Mouse (Mus musculus): Measurements from ENCODE around the gene Tnrc18. TPM values are rescaled to one million over a fixed set of nuclear protein-coding genes. Genes with fewer than 3 reads are reported as not detected.

The Tnrc18 gene
- polyA plus RNA-seq, 1 experiment from 2014 or later, result 18.2 TPM

DNA sequence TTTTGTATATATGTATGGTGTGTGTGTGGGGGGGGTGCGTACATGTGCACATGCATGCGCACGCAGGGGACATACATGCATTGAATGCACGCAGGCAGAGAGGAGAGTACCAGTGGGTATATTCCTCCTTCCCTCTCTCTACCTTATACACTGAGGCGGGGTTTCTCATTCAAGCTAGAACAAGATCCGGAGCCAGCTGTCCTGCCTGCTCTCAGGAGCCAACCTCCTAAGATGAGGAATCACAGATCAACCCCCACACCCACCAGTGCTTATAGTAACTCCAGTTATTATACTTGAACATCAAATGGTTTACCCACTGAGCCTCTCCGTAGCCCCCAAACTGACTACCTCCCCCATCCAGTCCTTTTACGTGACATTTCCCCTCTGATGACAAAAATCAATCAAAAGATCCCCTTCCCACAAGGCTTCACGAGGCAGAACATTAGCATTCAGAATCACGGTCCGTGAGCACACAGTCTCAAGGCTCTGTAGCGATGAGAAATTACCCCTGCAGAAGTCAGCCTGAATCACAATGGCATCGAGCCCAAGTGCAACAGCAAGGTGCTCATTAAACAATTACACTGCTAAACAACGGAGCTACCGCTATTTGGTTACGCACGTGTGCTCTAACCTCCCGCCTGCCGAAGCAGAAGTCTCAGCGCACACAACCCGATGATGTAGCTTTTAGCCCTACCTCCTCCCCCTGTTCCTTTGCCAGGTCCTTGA, 55.2 kb downstream of the Tnrc18 start:
- ATAC-seq (ENCODE audit: low read depth), result no peak
- Histone ChIP-seq H3K4me1 (replicated peaks; ENCODE audit: control insufficient read depth, insufficient read depth, low read length) (no peaks in the 10 kb centered on the region), H3K9ac (ENCODE audit: low read length) (no peak overlapping the region), H3K4me2 (ENCODE audit: low read depth, low read length) (no peak overlapping the region), H3K4me3 (ENCODE audit: low read length) (no peak overlapping the region), H3K9me3 (ENCODE audit: control insufficient read depth, low read length) (no peaks in the 10 kb centered on the region), H3K27ac (ENCODE audit: low read length) (no peak overlapping the region), H3K27me3 (ENCODE audit: control insufficient read depth, insufficient read depth, low read depth, low read length) (no peaks in the 10 kb centered on the region), H3K36me3 (ENCODE audit: control insufficient read depth, insufficient read depth, low read length) (peaks cover 62% of the 10 kb centered on the region)
- 90% methylated on average over 21 of the region's 21 CpGs for WGBS

DNA sequence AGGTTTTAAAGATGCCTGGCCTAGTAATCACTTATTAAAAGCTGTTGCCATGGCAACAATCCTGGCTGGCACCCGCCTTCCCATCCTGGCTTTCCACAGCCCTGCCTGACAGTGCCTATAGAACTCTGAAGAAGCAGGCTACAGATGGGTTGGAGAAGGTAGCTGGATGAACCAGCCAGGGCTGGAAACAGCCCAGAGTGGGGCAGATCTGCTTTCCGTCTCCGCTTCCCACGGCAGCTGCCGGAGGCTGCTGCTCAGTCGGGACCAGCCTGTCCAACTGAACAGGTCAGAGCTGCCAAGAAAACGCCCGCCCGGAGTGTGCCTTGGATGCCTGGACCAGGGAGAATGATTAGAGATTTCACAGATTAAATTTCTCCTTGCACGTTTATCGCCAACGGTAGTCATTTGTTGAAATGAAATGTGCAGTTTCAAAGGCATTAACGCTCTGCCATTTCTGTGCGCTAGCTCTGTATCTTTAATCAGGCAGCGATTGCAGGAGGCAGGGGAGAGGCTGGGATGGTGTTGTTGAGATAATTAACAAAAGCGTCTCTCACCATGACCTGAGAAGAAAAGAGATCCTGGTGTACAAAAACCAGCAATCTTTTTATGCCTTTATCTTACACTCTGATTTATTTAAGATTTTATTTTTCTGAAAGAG, 56.0 kb downstream of the Tnrc18 start:
- Histone ChIP-seq H3K4me2 (ENCODE audit: low read depth, low read length) (no peak overlapping the region), H3K27me3 (ENCODE audit: control insufficient read depth, insufficient read depth, low read depth, low read length) (no peaks in the 10 kb centered on the region), H3K9ac (ENCODE audit: low read length) (no peak overlapping the region), H3K9me3 (ENCODE audit: control insufficient read depth, low read length) (no peaks in the 10 kb centered on the region), H3K36me3 (ENCODE audit: control insufficient read depth, insufficient read depth, low read length) (peaks cover 69% of the 10 kb centered on the region), H3K27ac (ENCODE audit: low read length) (no peak overlapping the region), H3K4me1 (replicated peaks; ENCODE audit: control insufficient read depth, insufficient read depth, low read length) (no peaks in the 10 kb centered on the region), H3K4me3 (ENCODE audit: low read length) (no peak overlapping the region)
- no peak for ATAC-seq (ENCODE audit: low read depth)
- 89% methylated on average over 16 of the region's 16 CpGs for WGBS

DNA sequence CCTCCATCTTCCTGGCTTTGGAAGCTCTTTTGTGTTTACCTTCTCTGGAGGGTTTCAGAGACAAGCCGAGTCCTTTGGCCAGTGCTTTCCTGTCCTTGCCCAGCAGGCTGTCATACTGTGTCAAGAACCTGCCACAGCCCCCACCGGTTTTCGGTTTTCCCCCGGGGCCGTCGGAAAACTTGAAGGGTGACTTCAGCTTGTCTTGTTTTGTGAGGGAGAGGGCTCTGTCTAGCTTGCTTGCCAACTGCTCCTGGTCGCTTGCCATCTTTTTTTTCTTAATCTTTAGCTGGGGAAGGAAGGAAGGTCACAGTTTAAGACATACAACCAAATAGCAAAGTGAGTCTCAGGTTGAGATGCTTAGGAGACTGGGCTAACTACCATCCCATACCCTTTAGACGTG, 57.7 kb downstream of the Tnrc18 start:
- Histone ChIP-seq H3K27me3 (ENCODE audit: control insufficient read depth, insufficient read depth, low read depth, low read length) (no peaks in the 10 kb centered on the region), H3K4me1 (replicated peaks; ENCODE audit: control insufficient read depth, insufficient read depth, low read length) (no peaks in the 10 kb centered on the region), H3K27ac (ENCODE audit: low read length) (no peak overlapping the region), H3K4me3 (ENCODE audit: low read length) (no peak overlapping the region), H3K4me2 (ENCODE audit: low read depth, low read length) (no peak overlapping the region), H3K36me3 (ENCODE audit: control insufficient read depth, insufficient read depth, low read length) (peaks cover 61% of the 10 kb centered on the region), H3K9ac (ENCODE audit: low read length) (no peak overlapping the region), H3K9me3 (ENCODE audit: control insufficient read depth, low read length) (no peaks in the 10 kb centered on the region)
- WGBS, result 84% methylated on average over 8 of the region's 8 CpGs
- ATAC-seq (ENCODE audit: low read depth), result no peak

DNA sequence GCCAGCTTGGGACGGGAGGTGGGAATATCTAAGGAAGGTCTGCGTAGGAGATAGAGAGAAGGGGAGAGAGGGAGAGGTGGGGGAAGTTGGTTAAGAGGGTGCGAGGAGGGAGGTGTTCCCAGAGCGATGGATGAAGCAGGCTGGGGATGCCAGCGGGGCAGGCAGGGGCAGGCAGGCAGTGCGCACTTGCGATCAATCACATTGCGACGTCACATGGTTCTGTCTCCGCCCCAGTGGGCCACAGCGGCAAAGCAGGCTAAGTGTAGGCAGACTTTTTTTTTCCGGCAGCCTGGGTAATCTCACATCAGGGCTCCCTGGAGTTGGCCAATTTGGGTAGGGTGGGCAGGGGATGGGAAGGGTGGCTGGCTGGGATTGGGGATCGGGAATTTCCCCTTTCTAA, 65.2 kb downstream of the Tnrc18 start:
- H3K4me1 ChIP-seq (replicated peaks; ENCODE audit: control insufficient read depth, insufficient read depth, low read length), result no peaks in the 10 kb centered on the region
- no peaks in the 10 kb centered on the region for H3K9me3 ChIP-seq (ENCODE audit: control insufficient read depth, low read length)
- H3K9ac ChIP-seq (ENCODE audit: low read length), result no peak overlapping the region
- H3K27me3 ChIP-seq (ENCODE audit: control insufficient read depth, insufficient read depth, low read depth, low read length), result no peaks in the 10 kb centered on the region
- H3K36me3 ChIP-seq (ENCODE audit: control insufficient read depth, insufficient read depth, low read length), result peaks cover 35% of the 10 kb centered on the region
- no peak overlapping the region for H3K4me3 ChIP-seq (ENCODE audit: low read length)
- no peak overlapping the region for H3K27ac ChIP-seq (ENCODE audit: low read length)
- no peak overlapping the region for H3K4me2 ChIP-seq (ENCODE audit: low read depth, low read length)
- WGBS, result 63% methylated on average over 13 of the region's 13 CpGs
- no peak for ATAC-seq (ENCODE audit: low read depth)

DNA sequence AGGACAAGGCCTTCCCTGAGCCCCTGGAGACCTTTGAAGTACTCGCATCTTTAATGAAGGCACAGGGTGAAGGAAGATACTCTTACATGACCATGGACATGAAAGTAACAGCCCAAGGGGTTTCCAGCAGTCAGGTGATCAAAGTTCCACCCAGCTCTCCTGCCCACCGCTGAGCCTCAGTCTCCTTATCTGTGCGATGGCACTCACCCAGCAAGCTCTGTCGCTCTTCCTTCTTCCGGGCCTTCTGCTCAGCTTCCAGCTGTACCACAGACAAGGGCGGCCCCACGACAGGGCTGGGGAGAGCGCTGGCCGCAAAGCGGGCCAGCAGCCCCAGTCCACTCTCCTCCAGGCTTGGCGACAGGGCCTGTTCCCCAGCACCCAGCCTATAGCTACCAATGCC, 67.3 kb downstream of the Tnrc18 start:
- no peak for ATAC-seq (ENCODE audit: low read depth)
- Histone ChIP-seq H3K4me1 (replicated peaks; ENCODE audit: control insufficient read depth, insufficient read depth, low read length) (no peaks in the 10 kb centered on the region), H3K27me3 (ENCODE audit: control insufficient read depth, insufficient read depth, low read depth, low read length) (no peaks in the 10 kb centered on the region), H3K27ac (ENCODE audit: low read length) (no peak overlapping the region), H3K9ac (ENCODE audit: low read length) (no peak overlapping the region), H3K9me3 (ENCODE audit: control insufficient read depth, low read length) (no peaks in the 10 kb centered on the region), H3K4me3 (ENCODE audit: low read length) (no peak overlapping the region), H3K36me3 (ENCODE audit: control insufficient read depth, insufficient read depth, low read length) (peaks cover 30% of the 10 kb centered on the region), H3K4me2 (ENCODE audit: low read depth, low read length) (no peak overlapping the region)
- 85% methylated on average over 11 of the region's 11 CpGs for WGBS

DNA sequence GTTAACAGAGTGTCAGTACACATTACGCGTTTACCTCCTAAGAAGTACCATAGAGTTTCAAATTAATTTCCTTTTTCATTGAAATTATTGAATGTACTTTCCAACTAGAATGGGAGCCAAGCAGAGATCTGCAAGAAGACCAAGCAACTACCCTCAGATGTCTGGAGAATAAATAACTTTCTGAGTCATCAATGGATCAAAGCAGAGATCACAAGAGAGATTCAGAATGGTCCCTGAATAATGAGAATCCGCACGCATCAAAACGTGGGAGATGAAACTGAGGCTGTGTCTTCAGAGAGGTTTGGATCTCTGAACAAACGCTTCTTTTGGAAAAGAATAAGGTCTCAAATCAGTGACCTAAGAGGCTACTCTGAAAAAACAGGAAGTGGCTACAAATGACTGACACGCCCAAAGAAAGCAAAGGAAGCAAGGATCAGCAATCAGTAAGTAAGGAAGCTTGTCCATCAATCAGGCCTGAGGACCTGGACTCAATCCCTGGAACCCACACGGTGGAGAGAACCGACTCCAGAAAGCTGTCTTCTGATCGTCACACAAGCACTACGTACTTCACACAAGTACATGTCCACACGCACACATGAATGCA, 70.3 kb downstream of the Tnrc18 start:
- no peaks in the 10 kb centered on the region for H3K9me3 ChIP-seq (ENCODE audit: control insufficient read depth, low read length)
- 77% methylated on average over 12 of the region's 12 CpGs for WGBS
- no peak overlapping the region for H3K4me2 ChIP-seq (ENCODE audit: low read depth, low read length)
- H3K9ac ChIP-seq (ENCODE audit: low read length), result no peak overlapping the region
- H3K36me3 ChIP-seq (ENCODE audit: control insufficient read depth, insufficient read depth, low read length), result peaks cover 52% of the 10 kb centered on the region
- no peak overlapping the region for H3K27ac ChIP-seq (ENCODE audit: low read length)
- ATAC-seq (ENCODE audit: low read depth), result no peak
- no peak overlapping the region for H3K4me3 ChIP-seq (ENCODE audit: low read length)
- H3K4me1 ChIP-seq (replicated peaks; ENCODE audit: control insufficient read depth, insufficient read depth, low read length), result no peaks in the 10 kb centered on the region
- no peaks in the 10 kb centered on the region for H3K27me3 ChIP-seq (ENCODE audit: control insufficient read depth, insufficient read depth, low read depth, low read length)

DNA sequence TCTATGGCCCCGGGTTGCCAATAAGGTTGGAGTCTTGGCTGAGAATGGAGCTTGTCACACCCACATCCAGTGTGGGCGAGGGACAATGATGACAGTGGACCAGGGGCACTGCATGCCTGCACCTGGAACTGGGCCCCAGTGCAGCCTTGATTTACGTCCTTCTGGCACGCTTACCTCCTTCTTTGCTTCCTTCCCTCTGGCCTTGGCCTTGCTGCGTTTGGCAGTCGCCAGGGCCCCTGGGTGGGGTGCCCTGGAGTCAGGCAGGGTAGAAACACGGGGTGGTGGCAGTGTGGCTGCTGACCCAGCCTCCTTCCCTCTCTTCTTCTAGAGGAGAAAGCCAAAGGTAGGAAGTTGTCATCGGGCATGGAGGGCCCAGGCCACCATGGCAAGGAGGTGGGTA, 77.5 kb downstream of the Tnrc18 start:
- no peak for ATAC-seq (ENCODE audit: low read depth)
- Histone ChIP-seq H3K9me3 (ENCODE audit: control insufficient read depth, low read length) (no peaks in the 10 kb centered on the region), H3K4me3 (ENCODE audit: low read length) (no peak overlapping the region), H3K36me3 (ENCODE audit: control insufficient read depth, insufficient read depth, low read length) (peaks cover 64% of the 10 kb centered on the region), H3K4me1 (replicated peaks; ENCODE audit: control insufficient read depth, insufficient read depth, low read length) (no peaks in the 10 kb centered on the region), H3K27ac (ENCODE audit: low read length) (no peak overlapping the region), H3K9ac (ENCODE audit: low read length) (no peak overlapping the region), H3K27me3 (ENCODE audit: control insufficient read depth, insufficient read depth, low read depth, low read length) (no peaks in the 10 kb centered on the region), H3K4me2 (ENCODE audit: low read depth, low read length) (no peak overlapping the region)
- 84% methylated on average over 8 of the region's 8 CpGs for WGBS

DNA sequence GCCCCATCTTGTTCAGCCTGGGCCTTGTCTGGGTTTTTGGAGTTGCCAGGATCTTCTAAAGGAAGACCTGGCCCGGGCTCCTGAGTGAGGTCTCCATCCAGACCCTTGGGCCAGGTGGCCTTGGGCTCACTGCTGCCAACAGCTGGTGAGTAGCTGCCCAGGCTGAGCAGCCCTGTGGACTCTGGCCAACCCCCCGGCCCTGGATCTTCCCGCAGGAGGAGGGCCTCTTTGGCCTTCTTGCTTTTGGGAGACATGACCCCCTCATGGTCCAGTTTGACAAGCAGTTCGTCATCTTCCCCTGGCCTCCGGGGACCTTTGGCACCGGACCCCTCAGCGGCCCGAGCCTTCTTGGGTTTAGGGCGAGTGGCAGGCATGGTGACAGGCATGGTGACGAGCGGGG, 85.5 kb downstream of the Tnrc18 start:
- Histone ChIP-seq H3K27ac (ENCODE audit: low read length) (no peak overlapping the region), H3K27me3 (ENCODE audit: control insufficient read depth, insufficient read depth, low read depth, low read length) (no peaks in the 10 kb centered on the region), H3K9me3 (ENCODE audit: control insufficient read depth, low read length) (no peaks in the 10 kb centered on the region), H3K4me1 (replicated peaks; ENCODE audit: control insufficient read depth, insufficient read depth, low read length) (no peaks in the 10 kb centered on the region), H3K36me3 (ENCODE audit: control insufficient read depth, insufficient read depth, low read length) (peaks cover 71% of the 10 kb centered on the region), H3K4me3 (ENCODE audit: low read length) (no peak overlapping the region), H3K4me2 (ENCODE audit: low read depth, low read length) (no peak overlapping the region), H3K9ac (ENCODE audit: low read length) (no peak overlapping the region)
- 75% methylated on average over 11 of the region's 11 CpGs for WGBS
- no peak for ATAC-seq (ENCODE audit: low read depth)

DNA sequence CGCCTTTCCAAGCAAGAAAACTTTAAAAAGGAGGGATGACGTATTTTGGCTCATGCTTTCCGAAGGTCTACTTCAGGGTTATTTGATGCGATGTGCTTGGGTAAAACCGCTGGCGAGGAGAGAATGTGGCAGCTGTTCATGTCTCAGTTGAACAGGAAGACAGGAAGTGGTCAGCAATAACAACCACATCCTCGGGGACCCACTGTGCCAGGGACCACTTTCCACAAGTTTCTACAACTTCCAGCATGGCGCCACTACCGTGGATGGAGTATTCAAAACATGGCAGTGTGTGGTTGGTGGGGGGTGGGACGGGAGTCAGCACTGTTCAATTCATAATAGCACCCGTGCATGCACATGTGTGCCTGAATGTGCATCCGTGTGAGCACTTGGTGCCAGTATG, 87.2 kb downstream of the Tnrc18 start:
- no peak overlapping the region for H3K9ac ChIP-seq (ENCODE audit: low read length)
- WGBS, result 83% methylated on average over 12 of the region's 12 CpGs
- no peak overlapping the region for H3K27ac ChIP-seq (ENCODE audit: low read length)
- ATAC-seq (ENCODE audit: low read depth), result no peak
- H3K4me1 ChIP-seq (replicated peaks; ENCODE audit: control insufficient read depth, insufficient read depth, low read length), result no peaks in the 10 kb centered on the region
- no peaks in the 10 kb centered on the region for H3K27me3 ChIP-seq (ENCODE audit: control insufficient read depth, insufficient read depth, low read depth, low read length)
- H3K4me3 ChIP-seq (ENCODE audit: low read length), result no peak overlapping the region
- no peaks in the 10 kb centered on the region for H3K9me3 ChIP-seq (ENCODE audit: control insufficient read depth, low read length)
- H3K4me2 ChIP-seq (ENCODE audit: low read depth, low read length), result no peak overlapping the region
- H3K36me3 ChIP-seq (ENCODE audit: control insufficient read depth, insufficient read depth, low read length), result peaks cover 72% of the 10 kb centered on the region

Data from lung, embryonic 16.5 days (tissue).